Mouse (Mus musculus) limb, embryonic 12.5 days (tissue): Measurements from ENCODE around the gene Rnf220. TPM values are rescaled to one million over a fixed set of nuclear protein-coding genes. Genes with fewer than 3 reads are reported as not detected.
"Not testable (repeated sequence)": the region's sequence is repeated elsewhere in the genome, so short reads cannot be mapped to it uniquely, and the experiment has no call there.

Source experiments
- ATAC-seq: fragments of 200-750 bp; cut with Nextera tagmentation; 2 replicates; pipeline ENCODE4 v1.8.0; 2017; ENCODE audit warnings: low read depth, moderate TSS enrichment; ENCODE audit not compliant: insufficient number of reproducible peaks, insufficient read depth, low FRiP score, low TSS enrichment
- H3K27ac ChIP-seq: fragments of 300-500 bp; sonication (generic); 2 replicates; pipeline ENCODE4 v1.5.1; 2016; ENCODE audit warnings: mild to moderate bottlenecking, moderate library complexity
- H3K27me3 ChIP-seq: fragments of 300-500 bp; sonication (generic); 2 replicates; pipeline ENCODE4 v1.6.1; 2016; ENCODE audit warnings: mild to moderate bottlenecking, moderate library complexity
- H3K36me3 ChIP-seq: fragments of 300-500 bp; sonication (generic); 2 replicates; pipeline ENCODE4 v1.6.1; 2016; ENCODE audit warnings: mild to moderate bottlenecking, moderate library complexity
- H3K4me1 ChIP-seq: fragments of 300-500 bp; sonication (generic); replicated peaks from 2 replicates; pipeline ENCODE4 v1.6.1; 2016
- H3K4me2 ChIP-seq: fragments of 300-500 bp; sonication (generic); 2 replicates; pipeline ENCODE4 v1.6.1; 2016; ENCODE audit warnings: mild to moderate bottlenecking, moderate library complexity
- H3K4me3 ChIP-seq: fragments of 300-500 bp; sonication (generic); replicated peaks from 2 replicates; pipeline ENCODE4 v1.5.1; 2016; ENCODE audit warnings: mild to moderate bottlenecking
- H3K9ac ChIP-seq: fragments of 300-500 bp; sonication (generic); replicated peaks from 2 replicates; pipeline ENCODE4 v1.6.1; 2016; ENCODE audit warnings: mild to moderate bottlenecking, moderate library complexity
- H3K9me3 ChIP-seq: fragments of 300-500 bp; sonication (generic); 2 replicates; pipeline ENCODE4 v1.6.1; 2016; ENCODE audit warnings: mild to moderate bottlenecking, moderate library complexity
- WGBS: fragments of 180-500 bp; shearing (Covaris S2); methylation state at CpG from one replicate; pipeline ENCODE4 v1.1.7; 2016; 5-methylcytosine and 5-hydroxymethylcytosine counted together
- polyA plus RNA-seq: library from polyadenylated mRNA; unstranded; fragments of >200 nt; fragmentation: Nextera tagmentation; extraction: Ambion mirVana; gene quantifications from 2 replicates; pipeline ENCODE4 v1.2.1, GENCODE M21; 2016

The Rnf220 gene
- polyA plus RNA-seq, 1 experiment from 2014 or later: 119 TPM

GRCm38 (mm10) chr4:117262101-117262913, 234.5 kb downstream of the Rnf220 start:
- WGBS: 32% methylated on average over 13 of the region's 13 CpGs
- Histone ChIP-seq H3K27ac (no peak overlapping the region), H3K4me1 (peaks cover 8% of the 10 kb centered on the region; the same call in 1 of the 2 replicates), H3K27me3 (no peaks in the 10 kb centered on the region), H3K36me3 (no peaks in the 10 kb centered on the region), H3K4me3 (no peak overlapping the region), H3K9ac (no peak overlapping the region), H3K9me3 (no peaks in the 10 kb centered on the region), H3K4me2 (no peak overlapping the region)
- no peak for ATAC-seq

GRCm38 (mm10) chr4:117261222-117261621, 235.6 kb downstream of the Rnf220 start:
- Histone ChIP-seq H3K9me3 (no peaks in the 10 kb centered on the region), H3K9ac (no peak overlapping the region), H3K4me2 (no peak overlapping the region), H3K4me1 (peaks cover 8% of the 10 kb centered on the region; the same call in 1 of the 2 replicates), H3K4me3 (no peak overlapping the region), H3K27me3 (no peaks in the 10 kb centered on the region), H3K27ac (no peak overlapping the region), H3K36me3 (no peaks in the 10 kb centered on the region)
- 76% methylated on average over 2 of the region's 2 CpGs for WGBS
- ATAC-seq: no peak

- not testable (repeated sequence) for H3K4me3 ChIP-seq, H3K9ac ChIP-seq, H3K27me3 ChIP-seq, H3K27ac ChIP-seq, H3K36me3 ChIP-seq, H3K9me3 ChIP-seq, ATAC-seq, H3K4me2 ChIP-seq, H3K4me1 ChIP-seq
- WGBS: 72% methylated on average over 6 of the region's 6 CpGs
These were observed 236.9 kb downstream of the Rnf220 start for GRCm38 (mm10) chr4:117259909-117260308.

- Histone ChIP-seq H3K27me3 (no peaks in the 10 kb centered on the region), H3K4me3 (no peak overlapping the region), H3K27ac (no peak overlapping the region), H3K9me3 (no peaks in the 10 kb centered on the region), H3K36me3 (no peaks in the 10 kb centered on the region), H3K4me2 (no peak overlapping the region), H3K4me1 (peaks cover 31% of the 10 kb centered on the region), H3K9ac (no peak overlapping the region)
- no peak for ATAC-seq
- 49% methylated on average over 6 of the region's 6 CpGs for WGBS
These were observed 242.2 kb downstream of the Rnf220 start for GRCm38 (mm10) chr4:117254672-117255071.

GRCm38 (mm10) chr4:117254017-117254627, 242.7 kb downstream of the Rnf220 start:
- no peaks in the 10 kb centered on the region for H3K9me3 ChIP-seq
- 67% methylated on average over 5 of the region's 5 CpGs for WGBS
- ATAC-seq: no peak
- no peak overlapping the region for H3K4me2 ChIP-seq
- H3K9ac ChIP-seq: no peak overlapping the region
- no peaks in the 10 kb centered on the region for H3K36me3 ChIP-seq
- no peaks in the 10 kb centered on the region for H3K27me3 ChIP-seq
- no peak overlapping the region for H3K4me3 ChIP-seq
- H3K4me1 ChIP-seq: peaks cover 31% of the 10 kb centered on the region
- H3K27ac ChIP-seq: no peak overlapping the region; the same call in 1 of the 2 replicates

- H3K27me3 ChIP-seq: no peaks in the 10 kb centered on the region
- H3K27ac ChIP-seq: no peak overlapping the region; the same call in 1 of the 2 replicates
- no peak overlapping the region for H3K9ac ChIP-seq
- ATAC-seq: no peak
- 59% methylated on average over 12 of the region's 12 CpGs for WGBS
- no peaks in the 10 kb centered on the region for H3K9me3 ChIP-seq
- no peak overlapping the region for H3K4me2 ChIP-seq
- no peaks in the 10 kb centered on the region for H3K36me3 ChIP-seq
- peaks cover 31% of the 10 kb centered on the region for H3K4me1 ChIP-seq
- H3K4me3 ChIP-seq: no peak overlapping the region
These were observed 243.4 kb downstream of the Rnf220 start for GRCm38 (mm10) chr4:117253218-117254016.

- H3K9me3 ChIP-seq: no peaks in the 10 kb centered on the region
- peak overlapping the region; percentile 84 for H3K27ac ChIP-seq
- peak overlapping the region; percentile 65 for H3K4me2 ChIP-seq
- ATAC-seq: no peak
- H3K9ac ChIP-seq: peak overlapping the region; percentile 60
- peaks cover 31% of the 10 kb centered on the region for H3K4me1 ChIP-seq
- H3K27me3 ChIP-seq: no peaks in the 10 kb centered on the region
- WGBS: 80% methylated on average over 5 of the region's 5 CpGs
- peak overlapping the region; percentile 63; the same call in 1 of the 2 replicates for H3K4me3 ChIP-seq
- H3K36me3 ChIP-seq: no peaks in the 10 kb centered on the region
These were observed 244.1 kb downstream of the Rnf220 start for GRCm38 (mm10) chr4:117252755-117253154.

- Histone ChIP-seq H3K4me2 (peak overlapping the region; percentile 65), H3K9ac (peak overlapping the region; percentile 60), H3K27ac (peak overlapping the region; percentile 84), H3K4me3 (peak overlapping the region; percentile 63), H3K9me3 (no peaks in the 10 kb centered on the region), H3K4me1 (peaks cover 31% of the 10 kb centered on the region), H3K36me3 (no peaks in the 10 kb centered on the region), H3K27me3 (no peaks in the 10 kb centered on the region)
- WGBS: 16% methylated on average over 5 of the region's 5 CpGs
- peak; percentile 54; the same call in 1 of the 2 replicates for ATAC-seq
These were observed 244.5 kb downstream of the Rnf220 start for GRCm38 (mm10) chr4:117252351-117252750.

- Histone ChIP-seq H3K4me2 (peak within 1 kb of the TSS; percentile 65), H3K27ac (peak within 1 kb of the TSS; percentile 84), H3K9me3 (no peaks in the 10 kb centered on the region), H3K4me3 (peak within 1 kb of the TSS; percentile 63), H3K9ac (peak within 1 kb of the TSS; percentile 60), H3K4me1 (peaks cover 31% of the 10 kb centered on the region), H3K27me3 (no peaks in the 10 kb centered on the region), H3K36me3 (no peaks in the 10 kb centered on the region)
- WGBS: 0% methylated on average over 41 of the region's 43 CpGs
- peak; percentile 98 for ATAC-seq
These were observed 245.0 kb downstream of the Rnf220 start, which contains the start of the genes Tmem53 and Armh1 for GRCm38 (mm10) chr4:117251801-117252316. TSS of gene Tmem53 (plus strand) at chr4:117251951. TSS of gene Armh1 (minus strand) at chr4:117252125.

- H3K4me2 ChIP-seq: peak overlapping the region; percentile 65
- peaks cover 31% of the 10 kb centered on the region for H3K4me1 ChIP-seq
- 86% methylated on average over 1 of the region's 1 CpGs for WGBS
- no peak overlapping the region for H3K27ac ChIP-seq
- no peaks in the 10 kb centered on the region for H3K27me3 ChIP-seq
- no peak overlapping the region for H3K9ac ChIP-seq
- no peak for ATAC-seq
- peak overlapping the region; percentile 63 for H3K4me3 ChIP-seq
- H3K9me3 ChIP-seq: no peaks in the 10 kb centered on the region
- H3K36me3 ChIP-seq: no peaks in the 10 kb centered on the region
These were observed 245.9 kb downstream of the Rnf220 start for GRCm38 (mm10) chr4:117250982-117251381.
